Mouse (Mus musculus): ENCODE results near the gene Suds3. TPM values are rescaled to one million over a fixed set of nuclear protein-coding genes. Genes with fewer than 3 reads are reported as not detected.

Suds3 gene
- 10 to 100 TPM; 72.6 to 81.8 TPM for total RNA-seq (2021)
- long read RNA-seq, experiment 1, partial matches to known transcripts: 86 of 105 reads
- long read RNA-seq, experiment 1, other reads (novel, unspliced or antisense): 19 of 105 reads
- long read RNA-seq, experiment 2, partial matches to known transcripts: 7 of 106 reads
- long read RNA-seq, experiment 2, other reads (novel, unspliced or antisense): 99 of 106 reads

- DNase-seq: peak; percentile 85
These were observed at the start of gene Suds3 for GRCm38 (mm10) chr5:117115836-117116366. Suds3 (minus strand) TSS chr5:117116113.

- no peak for DNase-seq
These were observed 49.0 kb upstream of the Suds3 start for GRCm38 (mm10) chr5:117164923-117165322.

- no peak for DNase-seq
These were observed 48.6 kb upstream of the Suds3 start for GRCm38 (mm10) chr5:117164516-117164915.

- no peak for DNase-seq
These were observed 47.9 kb upstream of the Suds3 start for GRCm38 (mm10) chr5:117163790-117164189.

GRCm38 (mm10) chr5:117160499-117160898, 44.6 kb upstream of the Suds3 start:
- DNase-seq: no peak

GRCm38 (mm10) chr5:117159805-117160291, 43.9 kb upstream of the Suds3 start:
- DNase-seq: no peak

- no peak for DNase-seq
These were observed 43.4 kb upstream of the Suds3 start for GRCm38 (mm10) chr5:117159326-117159725.

- DNase-seq: peak; percentile 59
These were observed 42.6 kb upstream of the Suds3 start for GRCm38 (mm10) chr5:117158335-117159018.

GRCm38 (mm10) chr5:117153527-117154091, 37.7 kb upstream of the Suds3 start:
- DNase-seq: peak; percentile 57

GRCm38 (mm10) chr5:117152944-117153343, 37.0 kb upstream of the Suds3 start:
- no peak for DNase-seq

GRCm38 (mm10) chr5:117150068-117150467, 34.2 kb upstream of the Suds3 start:
- DNase-seq: no peak

GRCm38 (mm10) chr5:117149054-117149942, 33.4 kb upstream of the Suds3 start:
- DNase-seq: no peak

- no peak for DNase-seq
These were observed 31.5 kb upstream of the Suds3 start for GRCm38 (mm10) chr5:117147187-117148095.

- DNase-seq: no peak
These were observed 30.3 kb upstream of the Suds3 start for GRCm38 (mm10) chr5:117146165-117146564.

GRCm38 (mm10) chr5:117143721-117144135, 27.8 kb upstream of the Suds3 start:
- DNase-seq: no peak

GRCm38 (mm10) chr5:117140374-117140773, 24.5 kb upstream of the Suds3 start:
- no peak for DNase-seq

GRCm38 (mm10) chr5:117139822-117140221, 23.9 kb upstream of the Suds3 start:
- DNase-seq: no peak

GRCm38 (mm10) chr5:117138295-117138988, 22.5 kb upstream of the Suds3 start:
- peak; percentile 68 for DNase-seq

GRCm38 (mm10) chr5:117137594-117137993, 21.7 kb upstream of the Suds3 start:
- DNase-seq: no peak

GRCm38 (mm10) chr5:117137011-117137410, 21.1 kb upstream of the Suds3 start:
- DNase-seq: no peak

All from gastrocnemius, postnatal 25 days (tissue).